Mouse (Mus musculus): ENCODE results near the gene Rab3gap2.

DNA sequence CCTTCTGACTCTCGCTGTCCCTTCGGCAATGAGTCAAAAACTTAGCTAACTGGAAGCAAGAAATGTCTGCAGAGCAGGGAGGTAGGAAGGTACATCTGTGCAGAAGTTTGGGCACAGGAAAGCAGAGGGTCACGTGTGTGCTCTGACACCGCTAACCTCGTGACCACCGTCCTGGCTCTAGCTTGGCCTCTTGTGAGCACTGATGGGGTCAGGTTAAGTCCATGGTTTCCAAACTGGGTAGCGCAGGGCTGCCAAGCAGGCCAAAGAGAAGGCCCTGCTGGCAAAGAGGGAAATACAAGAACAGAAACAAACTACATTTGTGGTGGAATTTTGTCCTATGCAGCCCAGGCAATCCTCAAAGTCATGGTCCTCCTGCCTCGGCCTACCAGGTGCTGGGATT, 94.6 kb downstream of the Rab3gap2 start:
- TF ChIP-seq CTCF (IDR thresholded peaks at IDR 0.05; ENCODE audit: borderline replicate concordance, extremely low read depth, insufficient read depth, insufficient read length) (no peak), POLR2A (IDR thresholded peaks at IDR 0.05; ENCODE audit: borderline replicate concordance, extremely low read depth, insufficient read depth, insufficient read length, poor library complexity, severe bottlenecking) (no peak)

Data from brain, embryonic 14.5 days (tissue).